Mouse (Mus musculus) kidney, embryonic 16.5 days (tissue): Measurements from ENCODE around the gene Olfr1195. TPM values are rescaled to one million over a fixed set of nuclear protein-coding genes. Genes with fewer than 3 reads are reported as not detected.
"Not testable (repeated sequence)": the region's sequence is repeated elsewhere in the genome, so short reads cannot be mapped to it uniquely, and the experiment has no call there.

ENCODE experiments used
- ATAC-seq: fragments of 200-750 bp; cut with Nextera tagmentation; 2 replicates; pipeline ENCODE4 v1.8.0; 2017; ENCODE audit warnings: moderate TSS enrichment; ENCODE audit not compliant: low FRiP score, low TSS enrichment
- H3K27ac ChIP-seq: fragments of 300-500 bp; sonication (generic); 2 replicates; pipeline ENCODE4 v1.5.1; 2014; ENCODE audit warnings: low read length
- H3K27me3 ChIP-seq: fragments of 300-500 bp; sonication (generic); 2 replicates; pipeline ENCODE4 v1.6.1; 2014; ENCODE audit warnings: low read length, control low read depth, mixed read lengths; ENCODE audit not compliant: insufficient read depth
- H3K36me3 ChIP-seq: fragments of 300-500 bp; sonication (generic); 2 replicates; pipeline ENCODE4 v1.6.1; 2014; ENCODE audit warnings: low read length, control low read depth, mixed read lengths; ENCODE audit not compliant: insufficient read depth
- H3K4me1 ChIP-seq: fragments of 300-500 bp; sonication (generic); 2 replicates; pipeline ENCODE4 v1.6.1; 2014; ENCODE audit warnings: low read length, control low read depth, mixed read lengths; ENCODE audit not compliant: insufficient read depth
- H3K4me2 ChIP-seq: fragments of 300-500 bp; sonication (generic); replicated peaks from 2 replicates; pipeline ENCODE4 v1.6.1; 2014; ENCODE audit warnings: low read depth, low read length
- H3K4me3 ChIP-seq: fragments of 300-500 bp; sonication (generic); 2 replicates; pipeline ENCODE4 v1.5.1; 2014; ENCODE audit warnings: mild to moderate bottlenecking, low read length
- H3K9ac ChIP-seq: fragments of 300-500 bp; sonication (generic); replicated peaks from 2 replicates; pipeline ENCODE4 v1.6.1; 2014; ENCODE audit warnings: low read length
- H3K9me3 ChIP-seq: fragments of 300-500 bp; sonication (generic); 2 replicates; pipeline ENCODE4 v1.6.1; 2016; ENCODE audit warnings: low read length, control low read depth
- WGBS: fragments of 180-500 bp; shearing (Covaris S2); extraction: QIAGEN DNeasy Blood & Tissue Kit; methylation state at CpG from one replicate; pipeline ENCODE4 v1.1.7; 2014; 5-methylcytosine and 5-hydroxymethylcytosine counted together
- polyA plus RNA-seq: library from polyadenylated mRNA; unstranded; fragments of >200 nt; fragmentation: Nextera tagmentation; extraction: Ambion mirVana; gene quantifications from 2 replicates; pipeline ENCODE4 v1.2.1, GENCODE M21; 2015

Olfr1195 gene
- not detected in 2 replicates for polyA plus RNA-seq

GRCm38 (mm10) chr2:88689087-88689486 lies at the start of gene Olfr1195:
Gene Olfr1195 (minus strand): TSS chr2:88689187.
- no peaks in the 10 kb centered on the region for H3K4me1 ChIP-seq
- H3K4me2 ChIP-seq: no peak within 1 kb of the TSS
- ATAC-seq: no peak
- H3K4me3 ChIP-seq: no peak within 1 kb of the TSS
- no peaks in the 10 kb centered on the region for H3K9me3 ChIP-seq
- no peaks in the 10 kb centered on the region for H3K36me3 ChIP-seq
- H3K27ac ChIP-seq: no peak within 1 kb of the TSS
- no peaks in the 10 kb centered on the region for H3K27me3 ChIP-seq
- H3K9ac ChIP-seq: no peak within 1 kb of the TSS

GRCm38 (mm10) chr2:88732266-88732665 lies 43.3 kb upstream of the Olfr1195 start, which contains the start of gene Olfr1197:
Gene Olfr1197 (minus strand): TSS chr2:88732366.
- ATAC-seq: no peak
- WGBS: 92% methylated on average over 1 of the region's 1 CpGs
- Histone ChIP-seq H3K9me3 (no peaks in the 10 kb centered on the region), H3K27ac (no peak within 1 kb of the TSS), H3K9ac (no peak within 1 kb of the TSS), H3K4me2 (no peak within 1 kb of the TSS), H3K4me1 (no peaks in the 10 kb centered on the region), H3K4me3 (no peak within 1 kb of the TSS), H3K27me3 (no peaks in the 10 kb centered on the region), H3K36me3 (no peaks in the 10 kb centered on the region)

- Histone ChIP-seq H3K27ac (no peak within 1 kb of the TSS), H3K4me2 (no peak within 1 kb of the TSS), H3K4me3 (no peak within 1 kb of the TSS), H3K4me1 (no peaks in the 10 kb centered on the region), H3K27me3 (no peaks in the 10 kb centered on the region), H3K9me3 (no peaks in the 10 kb centered on the region), H3K36me3 (no peaks in the 10 kb centered on the region), H3K9ac (no peak within 1 kb of the TSS)
- 82% methylated on average over 2 of the region's 2 CpGs for WGBS
- no peak for ATAC-seq
Measured at GRCm38 (mm10) chr2:88704497-88704896, 15.5 kb upstream of the Olfr1195 start, which contains the start of gene Olfr1196. Gene Olfr1196 (minus strand): TSS chr2:88704597.

GRCm38 (mm10) chr2:88675328-88675727 lies 13.7 kb downstream of the Olfr1195 start, which contains the start of gene Olfr1193:
Gene Olfr1193 (plus strand): TSS chr2:88675628.
- H3K4me1 ChIP-seq, H3K4me3 ChIP-seq, H3K9ac ChIP-seq, ATAC-seq, H3K4me2 ChIP-seq, H3K9me3 ChIP-seq, H3K27ac ChIP-seq, H3K27me3 ChIP-seq, H3K36me3 ChIP-seq: not testable (repeated sequence)

GRCm38 (mm10) chr2:88648209-88648608 lies 40.8 kb downstream of the Olfr1195 start, which contains the start of gene Olfr1192-ps1:
Gene Olfr1192-ps1 (plus strand): TSS chr2:88648509.
- Histone ChIP-seq H3K9ac (no peak within 1 kb of the TSS), H3K27me3 (no peaks in the 10 kb centered on the region), H3K36me3 (no peaks in the 10 kb centered on the region), H3K4me1 (no peaks in the 10 kb centered on the region), H3K9me3 (no peaks in the 10 kb centered on the region), H3K4me2 (no peak within 1 kb of the TSS), H3K4me3 (no peak within 1 kb of the TSS), H3K27ac (no peak within 1 kb of the TSS)
- 48% methylated on average over 1 of the region's 1 CpGs for WGBS
- ATAC-seq: no peak

- not testable (repeated sequence) for H3K4me3 ChIP-seq, H3K4me2 ChIP-seq, ATAC-seq, H3K9me3 ChIP-seq, H3K4me1 ChIP-seq, H3K36me3 ChIP-seq, H3K27ac ChIP-seq, H3K27me3 ChIP-seq, H3K9ac ChIP-seq
- WGBS: 91% methylated on average over 1 of the region's 1 CpGs
Measured at GRCm38 (mm10) chr2:88640242-88640641, 48.7 kb downstream of the Olfr1195 start, which contains the start of gene Olfr1191-ps1. Gene Olfr1191-ps1 (plus strand): TSS chr2:88640542.

Other genes with a start within 250 kb of the Olfr1195 start
- gene Gm13757, start 240.1 kb downstream of the Olfr1195 start, polyA plus RNA-seq: not detected in 2 replicates
- not detected in 2 replicates for gene Olfr1183, start 234.3 kb downstream of the Olfr1195 start, polyA plus RNA-seq
- not detected in 2 replicates for gene Olfr1184, start 205.6 kb downstream of the Olfr1195 start, polyA plus RNA-seq
- gene Olfr1185-ps1, start 195.9 kb downstream of the Olfr1195 start, polyA plus RNA-seq: not detected in 2 replicates
- gene Olfr1186, start 170.6 kb downstream of the Olfr1195 start, polyA plus RNA-seq: not detected in 2 replicates
- not detected in 2 replicates for gene Olfr1188, start 132.3 kb downstream of the Olfr1195 start, polyA plus RNA-seq
- gene Olfr1189, start 102.7 kb downstream of the Olfr1195 start, polyA plus RNA-seq: not detected in 2 replicates
- not detected in 2 replicates for gene Olfr1191-ps1, start 48.6 kb downstream of the Olfr1195 start, polyA plus RNA-seq
- not detected in 2 replicates for gene Olfr1192-ps1, start 40.7 kb downstream of the Olfr1195 start, polyA plus RNA-seq
- gene Olfr1193, start 13.6 kb downstream of the Olfr1195 start, polyA plus RNA-seq: not detected in 2 replicates
- gene Olfr1196, start 15.4 kb upstream of the Olfr1195 start, polyA plus RNA-seq: not detected in 2 replicates
- gene Olfr1197, start 43.2 kb upstream of the Olfr1195 start, polyA plus RNA-seq: not detected in 2 replicates
- not detected in 2 replicates for gene Olfr1198, start 62.2 kb upstream of the Olfr1195 start, polyA plus RNA-seq
- gene Olfr1199, start 71.3 kb upstream of the Olfr1195 start, polyA plus RNA-seq: not detected in 2 replicates
- gene Olfr1200, start 81.3 kb upstream of the Olfr1195 start, polyA plus RNA-seq: not detected in 2 replicates
- gene Olfr1201, start 103.8 kb upstream of the Olfr1195 start, polyA plus RNA-seq: not detected in 2 replicates
- gene Olfr1202, start 125.3 kb upstream of the Olfr1195 start, polyA plus RNA-seq: not detected in 2 replicates
- gene Olfr1205, start 140.6 kb upstream of the Olfr1195 start, polyA plus RNA-seq: not detected in 2 replicates
- not detected in 2 replicates for gene Olfr1204, start 160.1 kb upstream of the Olfr1195 start, polyA plus RNA-seq
- gene Olfr1206, start 174.0 kb upstream of the Olfr1195 start, polyA plus RNA-seq: not detected in 2 replicates
- not detected in 2 replicates for gene Olfr1208, start 213.1 kb upstream of the Olfr1195 start, polyA plus RNA-seq
- not detected in 2 replicates for gene Olfr1209, start 226.0 kb upstream of the Olfr1195 start, polyA plus RNA-seq
- gene Olfr1211, start 248.9 kb upstream of the Olfr1195 start, polyA plus RNA-seq: not detected in 2 replicates